Mouse (Mus musculus) C2C12 (cell line): Measurements from ENCODE around the gene Wrap53.

ENCODE experiments used
- CTCF ChIP-seq: IDR thresholded peaks from one replicate; pipeline ENCODE4 v1.5.1; 2011; ENCODE audit not compliant: control insufficient read depth, insufficient read depth, insufficient read length
- MYOD1 ChIP-seq: IDR thresholded peaks from one replicate; pipeline ENCODE4 v1.6.1; 2011; ENCODE audit warnings: low read depth; ENCODE audit not compliant: control insufficient read depth, insufficient read length

GRCm38 (mm10) chr11:69585718-69586325 is 5.8 kb upstream of the Wrap53 start:
- TF ChIP-seq CTCF, result no peak
- TF ChIP-seq MYOD1, result no peak
